Mouse (Mus musculus) mouse embryonic stem cell (cell line): ENCODE measurements around the gene Mocs2.

Experiments
- in situ Hi-C, 2 experiments: fragments of 300-500 bp; cut with MboI; formaldehyde crosslinking; loops; 1 replicate in 1 of 2; 3 replicates in 1 of 2; pipeline ENCODE4 v1.14.3; 2019 to 2020; ENCODE audit warnings: low sequenced_read_pairs in 2 of 2, low pct_unique_long_range_greater_than_20kb in 1 of 2, mixed read lengths in 1 of 2; ENCODE audit not compliant: unreplicated experiment in 1 of 2

The Mocs2 gene

GRCm38 (mm10) chr13:114845804-114846203 lies 27.8 kb downstream of the Mocs2 start:
- in situ Hi-C loops, result loop anchor here in 1 of 2 experiments (25.0 kb wide), 1 partner anchor 116 kb away; no protein-coding TSS in a partner anchor

- in situ Hi-C loops, result loop anchor here in 1 of 2 experiments (25.0 kb wide), 1 partner anchor 113 kb away; no protein-coding TSS in a partner anchor
Measured at GRCm38 (mm10) chr13:114848945-114849344, 30.9 kb downstream of the Mocs2 start.

- in situ Hi-C loops, result no loop called here
Measured at GRCm38 (mm10) chr13:114852264-114853111, 34.5 kb downstream of the Mocs2 start.

GRCm38 (mm10) chr13:114853152-114853551 lies 35.1 kb downstream of the Mocs2 start:
- in situ Hi-C loops, result no loop called here

DNA sequence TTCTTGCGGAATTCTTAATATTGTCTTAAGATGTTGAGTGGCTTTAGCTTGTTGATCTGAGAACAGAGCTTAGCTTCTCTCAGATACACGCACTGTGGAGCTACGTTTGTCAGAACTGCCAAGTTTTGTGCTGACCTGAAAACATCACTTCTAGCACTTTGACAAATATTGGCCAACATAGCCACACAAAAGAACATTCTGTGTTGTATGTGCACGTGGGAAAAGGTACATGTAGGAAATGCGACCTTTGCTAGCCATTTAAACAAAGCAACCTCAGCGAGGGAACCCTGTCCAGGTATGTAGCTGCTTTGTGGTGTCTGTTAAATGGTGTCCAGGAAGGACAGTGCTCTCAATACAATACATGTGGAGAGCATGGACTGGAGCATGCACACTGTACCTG lies 36.0 kb downstream of the Mocs2 start:
- in situ Hi-C loops, result no loop called here

- in situ Hi-C loops, result no loop called here
Measured at GRCm38 (mm10) chr13:114854428-114854827, 36.4 kb downstream of the Mocs2 start.

DNA sequence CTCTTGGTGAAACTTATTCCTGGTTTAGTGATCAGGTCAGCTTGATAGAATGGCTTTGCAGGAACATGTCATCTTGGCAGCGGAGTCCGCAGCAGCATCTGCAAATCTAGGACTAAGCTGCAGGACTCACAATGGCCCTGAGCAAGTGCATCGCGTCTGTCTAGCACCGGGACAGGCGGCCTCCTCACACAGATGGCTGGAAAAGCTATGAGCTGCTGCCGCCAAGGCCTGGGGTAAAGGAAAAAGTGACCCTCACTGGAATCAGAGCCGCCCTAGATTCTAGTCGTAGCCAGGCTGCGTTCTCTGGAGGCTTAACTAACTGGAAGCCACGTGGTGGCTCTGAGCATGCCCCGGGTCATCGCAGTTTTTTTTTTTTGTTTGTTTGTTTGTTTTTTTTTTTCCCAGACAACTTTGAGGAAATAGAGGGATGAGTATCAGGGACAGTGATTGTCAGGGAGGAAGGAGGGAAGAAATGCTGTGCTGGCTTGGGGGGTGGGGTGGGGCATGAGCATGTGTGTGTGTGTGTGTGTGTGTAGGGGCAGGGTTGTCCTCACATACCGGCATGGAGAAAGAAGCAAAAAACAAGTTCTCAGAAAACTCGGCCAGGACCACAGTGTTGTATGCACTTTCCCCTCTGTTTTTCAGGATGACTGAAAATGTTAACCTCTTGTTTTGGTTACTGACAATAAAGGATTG lies 37.7 kb downstream of the Mocs2 start:
- in situ Hi-C loops, result no loop called here

DNA sequence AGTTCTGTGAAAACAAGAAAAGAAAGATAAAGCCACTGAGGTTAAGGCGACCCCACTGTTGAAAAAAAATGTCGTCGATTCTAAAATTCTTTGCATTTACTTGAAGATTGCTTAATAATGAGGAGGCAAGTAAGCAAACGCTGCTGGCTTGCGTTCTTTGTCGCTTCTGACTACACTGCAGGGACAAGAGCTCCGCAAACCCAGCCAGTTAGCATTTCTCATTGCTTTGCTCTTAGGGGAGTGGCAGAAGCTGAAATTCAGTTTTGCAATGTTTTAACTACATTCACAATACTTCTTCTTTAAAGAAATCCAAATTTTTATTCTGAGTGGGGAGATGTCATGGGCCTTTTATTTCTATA lies 38.2 kb downstream of the Mocs2 start:
- in situ Hi-C loops, result no loop called here

- in situ Hi-C loops, result no loop called here
Measured at GRCm38 (mm10) chr13:114857525-114857924, 39.5 kb downstream of the Mocs2 start.

DNA sequence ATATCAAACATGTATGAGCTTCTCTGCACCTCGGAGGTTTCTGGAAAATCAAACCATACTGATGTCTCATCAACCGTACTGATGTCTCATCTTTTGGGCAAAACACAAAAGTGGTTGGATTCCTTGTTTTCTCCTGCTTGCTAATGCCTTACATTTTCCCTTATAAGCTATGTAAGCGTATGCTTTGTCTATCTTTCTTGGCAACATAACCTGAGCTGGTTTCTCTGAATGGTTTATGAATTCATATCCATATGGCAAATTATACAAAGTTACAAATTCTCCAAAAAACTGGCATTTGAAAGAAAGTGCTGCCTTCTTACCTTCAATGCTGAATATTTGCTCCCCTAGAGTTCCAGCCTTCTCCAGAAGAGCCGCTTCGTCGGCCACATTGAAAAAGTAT lies 56.7 kb downstream of the Mocs2 start:
- in situ Hi-C loops, result no loop called here

DNA sequence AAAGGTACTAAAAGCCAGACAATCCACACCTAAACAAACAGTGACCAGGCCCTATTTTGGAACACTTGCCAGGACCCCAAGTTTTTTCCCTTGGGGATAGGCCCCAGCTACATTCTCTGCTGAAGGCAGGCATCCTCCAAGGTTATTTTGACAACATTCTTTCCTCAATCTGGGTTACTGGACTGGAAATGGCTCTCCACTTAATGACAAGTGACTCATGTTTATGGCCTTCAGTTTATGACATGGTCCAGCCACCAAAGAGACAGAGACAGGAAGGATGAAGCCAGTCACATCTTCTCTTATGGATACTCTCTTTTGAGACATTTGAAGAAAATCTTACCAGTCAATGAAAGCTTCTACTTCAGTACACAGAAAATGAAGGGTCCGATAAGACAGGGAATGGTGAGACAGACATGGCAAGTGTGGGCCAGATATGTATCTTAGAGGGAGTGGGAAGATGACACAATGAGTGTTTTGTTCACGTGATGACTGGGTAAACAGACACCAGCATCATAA lies 58.0 kb downstream of the Mocs2 start:
- in situ Hi-C loops, result no loop called here

GRCm38 (mm10) chr13:114878667-114879066 lies 60.6 kb downstream of the Mocs2 start:
- in situ Hi-C loops, result no loop called here
